Mouse (Mus musculus): ENCODE measurements around the gene Bhlhe23. TPM values are rescaled to one million over a fixed set of nuclear protein-coding genes. Genes with fewer than 3 reads are reported as not detected.

Gene Bhlhe23
- 0.11 and 0.18 TPM in 2 replicates for total RNA-seq (2012; rRNA removed)

GRCm38 (mm10) chr2:180776793-180777192 lies at the start of gene Bhlhe23:
Gene Bhlhe23, minus strand, starts transcription at chr2:180776900.
- TF ChIP-seq MAFK (IDR thresholded peaks at IDR 0.05; ENCODE audit: insufficient read depth, low read depth, low read length): no peak
- TF ChIP-seq ZC3H11A (IDR thresholded peaks at IDR 0.05; ENCODE audit: borderline replicate concordance, low read depth, low read length): no peak
- TF ChIP-seq ZNF384 (IDR thresholded peaks at IDR 0.05; ENCODE audit: low read depth, low read length): no peak
- TF ChIP-seq CHD2 (IDR thresholded peaks at IDR 0.05; ENCODE audit: low read depth, low read length): no peak
- no peak for TF ChIP-seq HCFC1 (IDR thresholded peaks at IDR 0.05; ENCODE audit: borderline replicate concordance, insufficient read depth, low read length)
- in situ Hi-C loops (cut with MboI; ENCODE audit: low sequenced_read_pairs in 2 of 2, unreplicated experiment in 2 of 2): loop anchor here in 1 of 2 experiments (25.0 kb wide), 1 partner anchor 214 kb away; no protein-coding TSS in a partner anchor
- no peak for DNase-seq (ENCODE audit: low read depth, low spot score)
- H3K9me3 ChIP-seq (ENCODE audit: control insufficient read depth, insufficient read depth, low read depth, low read length): no peaks in the 10 kb centered on the region
- H3K36me3 ChIP-seq (ENCODE audit: control insufficient read depth, insufficient read depth, low read length, poor library complexity, severe bottlenecking): no peaks in the 10 kb centered on the region
- H3K4me1 ChIP-seq (ENCODE audit: control insufficient read depth in 2 of 2, insufficient read depth in 2 of 2, low read length in 2 of 2, poor library complexity in 1 of 2): peaks cover 0 to 6% of the 10 kb centered on the region in 2 experiments; a peak in 1 of 4 replicates
- peak within 1 kb of the TSS; percentile 40 to 62; a peak in 3 of 4 replicates for H3K4me3 ChIP-seq (ENCODE audit: insufficient read depth in 1 of 2, low read depth in 1 of 2, low read length in 2 of 2, poor library complexity in 1 of 2, severe bottlenecking in 1 of 2)
- H3K27ac ChIP-seq (ENCODE audit: insufficient read depth, low read depth, low read length, poor library complexity, severe bottlenecking): no peak within 1 kb of the TSS
- 0 out of 2 replicates have a peak within 1 kb of the TSS, but pooled peaks have one; percentile 13 for H3K9ac ChIP-seq (ENCODE audit: insufficient read depth, low read depth, low read length, poor library complexity, severe bottlenecking)

- H3K27ac ChIP-seq (ENCODE audit: insufficient read depth, low read depth, low read length, poor library complexity, severe bottlenecking): no peak overlapping the region
Measured at GRCm38 (mm10) chr2:180825147-180825941, 48.6 kb upstream of the Bhlhe23 start.

GRCm38 (mm10) chr2:180824724-180825123 lies 48.0 kb upstream of the Bhlhe23 start:
- Histone ChIP-seq H3K4me3 (ENCODE audit: insufficient read depth in 1 of 2, low read depth in 1 of 2, low read length in 2 of 2, poor library complexity in 1 of 2, severe bottlenecking in 1 of 2) (no peak overlapping the region), H3K9me3 (ENCODE audit: control insufficient read depth, insufficient read depth, low read depth, low read length) (no peaks in the 10 kb centered on the region), H3K9ac (ENCODE audit: insufficient read depth, low read depth, low read length, poor library complexity, severe bottlenecking) (no peak overlapping the region), H3K36me3 (ENCODE audit: control insufficient read depth, insufficient read depth, low read length, poor library complexity, severe bottlenecking) (no peaks in the 10 kb centered on the region), H3K27ac (ENCODE audit: insufficient read depth, low read depth, low read length, poor library complexity, severe bottlenecking) (no peak overlapping the region), H3K4me1 (ENCODE audit: control insufficient read depth in 2 of 2, insufficient read depth in 2 of 2, low read length in 2 of 2, poor library complexity in 1 of 2) (peaks cover 0 to 2% of the 10 kb centered on the region in 2 experiments; a peak in 1 of 4 replicates)
- TF ChIP-seq ZC3H11A (IDR thresholded peaks at IDR 0.05; ENCODE audit: borderline replicate concordance, low read depth, low read length) (no peak), MAFK (IDR thresholded peaks at IDR 0.05; ENCODE audit: insufficient read depth, low read depth, low read length) (no peak), CHD2 (IDR thresholded peaks at IDR 0.05; ENCODE audit: low read depth, low read length) (no peak), ZNF384 (IDR thresholded peaks at IDR 0.05; ENCODE audit: low read depth, low read length) (no peak), HCFC1 (IDR thresholded peaks at IDR 0.05; ENCODE audit: borderline replicate concordance, insufficient read depth, low read length) (no peak)
- in situ Hi-C loops (cut with MboI; ENCODE audit: low sequenced_read_pairs in 2 of 2, unreplicated experiment in 2 of 2): loop anchor here in 1 of 2 experiments (25.0 kb wide), 1 partner anchor 238 kb away; no protein-coding TSS in a partner anchor
- DNase-seq (ENCODE audit: low read depth, low spot score): no peak

More at GRCm38 (mm10) chr2:180825147-180825941, 48.6 kb upstream of the Bhlhe23 start:
- H3K4me3 ChIP-seq (ENCODE audit: insufficient read depth in 1 of 2, low read depth in 1 of 2, low read length in 2 of 2, poor library complexity in 1 of 2, severe bottlenecking in 1 of 2): no peak overlapping the region
- no peaks in the 10 kb centered on the region for H3K9me3 ChIP-seq (ENCODE audit: control insufficient read depth, insufficient read depth, low read depth, low read length)
- no peak overlapping the region for H3K9ac ChIP-seq (ENCODE audit: insufficient read depth, low read depth, low read length, poor library complexity, severe bottlenecking)
- TF ChIP-seq ZC3H11A (IDR thresholded peaks at IDR 0.05; ENCODE audit: borderline replicate concordance, low read depth, low read length) (no peak), MAFK (IDR thresholded peaks at IDR 0.05; ENCODE audit: insufficient read depth, low read depth, low read length) (no peak), CHD2 (IDR thresholded peaks at IDR 0.05; ENCODE audit: low read depth, low read length) (no peak), HCFC1 (IDR thresholded peaks at IDR 0.05; ENCODE audit: borderline replicate concordance, insufficient read depth, low read length) (no peak)
- DNase-seq (ENCODE audit: low read depth, low spot score): no peak
- in situ Hi-C loops (cut with MboI; ENCODE audit: low sequenced_read_pairs in 2 of 2, unreplicated experiment in 2 of 2): no loop called here
- H3K4me1 ChIP-seq (ENCODE audit: control insufficient read depth in 2 of 2, insufficient read depth in 2 of 2, low read length in 2 of 2, poor library complexity in 1 of 2): peaks cover 0 to 2% of the 10 kb centered on the region in 2 experiments; a peak in 1 of 4 replicates
- H3K36me3 ChIP-seq (ENCODE audit: control insufficient read depth, insufficient read depth, low read length, poor library complexity, severe bottlenecking): no peaks in the 10 kb centered on the region

- H3K9me3 ChIP-seq (ENCODE audit: control insufficient read depth, insufficient read depth, low read depth, low read length): no peaks in the 10 kb centered on the region
- TF ChIP-seq MAFK (IDR thresholded peaks at IDR 0.05; ENCODE audit: insufficient read depth, low read depth, low read length) (no peak), ZNF384 (IDR thresholded peaks at IDR 0.05; ENCODE audit: low read depth, low read length) (no peak), ZC3H11A (IDR thresholded peaks at IDR 0.05; ENCODE audit: borderline replicate concordance, low read depth, low read length) (no peak), CHD2 (IDR thresholded peaks at IDR 0.05; ENCODE audit: low read depth, low read length) (no peak), HCFC1 (IDR thresholded peaks at IDR 0.05; ENCODE audit: borderline replicate concordance, insufficient read depth, low read length) (no peak)
Measured at GRCm38 (mm10) chr2:180824061-180824460, 47.4 kb upstream of the Bhlhe23 start.

More at GRCm38 (mm10) chr2:180824061-180824460, 47.4 kb upstream of the Bhlhe23 start:
- Histone ChIP-seq H3K4me1 (ENCODE audit: control insufficient read depth in 2 of 2, insufficient read depth in 2 of 2, low read length in 2 of 2, poor library complexity in 1 of 2) (peaks cover 0 to 2% of the 10 kb centered on the region in 2 experiments; a peak in 1 of 4 replicates), H3K36me3 (ENCODE audit: control insufficient read depth, insufficient read depth, low read length, poor library complexity, severe bottlenecking) (no peaks in the 10 kb centered on the region), H3K27ac (ENCODE audit: insufficient read depth, low read depth, low read length, poor library complexity, severe bottlenecking) (no peak overlapping the region), H3K9ac (ENCODE audit: insufficient read depth, low read depth, low read length, poor library complexity, severe bottlenecking) (no peak overlapping the region), H3K4me3 (ENCODE audit: insufficient read depth in 1 of 2, low read depth in 1 of 2, low read length in 2 of 2, poor library complexity in 1 of 2, severe bottlenecking in 1 of 2) (no peak overlapping the region)
- DNase-seq (ENCODE audit: low read depth, low spot score): no peak
- in situ Hi-C loops (cut with MboI; ENCODE audit: low sequenced_read_pairs in 2 of 2, unreplicated experiment in 2 of 2): loop anchor here in 1 of 2 experiments (25.0 kb wide), 1 partner anchor 238 kb away; no protein-coding TSS in a partner anchor

All from ES-E14 (cell line).